Mouse (Mus musculus) liver, embryonic 11.5 days (tissue): ENCODE measurements at regions not wholly inside any gene's neighbourhood (a gene's known extent, or its start where the extent isn't known, plus 50 kb on each side); places are given as distances from the start of the nearest gene placed in this dataset.

Source experiments
- ATAC-seq: fragments of 200-750 bp; cut with Nextera tagmentation; replicated peaks from 2 replicates; pipeline ENCODE4 v1.8.0; 2017; ENCODE audit warnings: moderate number of reproducible peaks, mild to moderate bottlenecking, moderate TSS enrichment, moderate library complexity; ENCODE audit not compliant: low FRiP score
- DNase-seq: peaks from one replicate; pipeline ENCODE4 v3.0.0-alpha.2; 2017; ENCODE audit warnings: low spot score
- H3K27ac ChIP-seq: fragments of 300-500 bp; sonication (generic); 2 replicates; pipeline ENCODE4 v1.5.1; 2014; ENCODE audit warnings: mild to moderate bottlenecking, low read depth, low read length, control low read depth
- H3K27me3 ChIP-seq: fragments of 300-500 bp; sonication (generic); replicated peaks from 2 replicates; pipeline ENCODE4 v1.6.1; 2014; ENCODE audit warnings: low read length, mixed read lengths; ENCODE audit not compliant: control insufficient read depth, insufficient read depth
- H3K36me3 ChIP-seq: fragments of 300-500 bp; sonication (generic); 2 replicates; pipeline ENCODE4 v1.6.1; 2014; ENCODE audit warnings: mild to moderate bottlenecking, low read length, moderate library complexity, mixed read lengths; ENCODE audit not compliant: control insufficient read depth, insufficient read depth
- H3K4me1 ChIP-seq: fragments of 300-500 bp; sonication (generic); replicated peaks from 2 replicates; pipeline ENCODE4 v1.6.1; 2014; ENCODE audit warnings: low read length, mixed read lengths; ENCODE audit not compliant: control insufficient read depth, insufficient read depth
- H3K4me2 ChIP-seq: fragments of 300-500 bp; sonication (generic); 2 replicates; pipeline ENCODE4 v1.6.1; 2014; ENCODE audit warnings: mild to moderate bottlenecking, control low read depth, moderate library complexity
- H3K4me3 ChIP-seq: fragments of 300-500 bp; sonication (generic); 2 replicates; pipeline ENCODE4 v1.5.1; 2014; ENCODE audit warnings: low read depth, low read length, control low read depth
- H3K9ac ChIP-seq: fragments of 300-500 bp; sonication (generic); 2 replicates; pipeline ENCODE4 v1.6.1; 2014; ENCODE audit warnings: low read depth, low read length, control low read depth
- H3K9me3 ChIP-seq: fragments of 300-500 bp; sonication (generic); 2 replicates; pipeline ENCODE4 v1.6.1; 2016; ENCODE audit warnings: low read length, inconsistent platforms, mixed read lengths; ENCODE audit not compliant: control insufficient read depth
- WGBS: fragments of 180-500 bp; shearing (Covaris S2); extraction: QIAGEN DNeasy Blood & Tissue Kit; methylation state at CpG from one replicate; pipeline ENCODE4 v1.1.7; 2014; 5-methylcytosine and 5-hydroxymethylcytosine counted together

DNA sequence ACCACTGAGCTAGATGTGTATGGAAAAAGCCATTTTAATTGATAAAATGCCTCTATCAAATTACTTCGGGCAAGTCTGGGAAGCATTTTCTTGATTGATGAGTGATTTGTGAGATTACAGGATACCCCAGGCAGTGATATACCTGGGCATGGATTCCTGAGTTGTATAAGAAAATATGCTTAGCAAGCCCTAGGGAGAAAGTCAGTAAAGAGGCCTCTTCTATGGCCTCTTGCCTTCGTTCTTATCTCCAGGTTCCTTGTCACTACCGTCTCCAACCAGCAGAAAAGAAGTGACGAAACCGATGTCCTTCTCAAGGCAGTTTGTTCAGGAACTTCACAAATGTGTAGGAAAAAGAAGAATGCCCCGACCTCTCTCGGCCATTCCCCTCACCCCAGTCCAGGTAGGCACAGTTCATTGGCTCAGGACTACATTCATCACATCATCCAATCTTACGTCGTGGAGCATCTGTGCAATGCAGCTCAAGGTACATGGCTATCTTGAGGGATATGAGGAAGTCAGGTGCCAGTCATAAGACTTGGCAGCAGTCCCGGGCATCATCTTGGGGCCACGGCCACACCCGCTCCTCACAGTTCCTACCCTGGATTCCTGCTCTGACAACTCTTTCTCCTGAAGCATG lies 310.2 kb downstream of the Cdh11 start:
- WGBS, result 86% methylated on average over 12 of the region's 12 CpGs
- no peak overlapping the region for H3K27ac ChIP-seq
- no peak overlapping the region for H3K4me3 ChIP-seq
- ATAC-seq, result no peak
- no peaks in the 10 kb centered on the region for H3K36me3 ChIP-seq
- no peak overlapping the region for H3K9ac ChIP-seq
- no peak for DNase-seq
- H3K27me3 ChIP-seq, result no peaks in the 10 kb centered on the region
- no peak overlapping the region for H3K4me2 ChIP-seq
- no peaks in the 10 kb centered on the region for H3K9me3 ChIP-seq
- H3K4me1 ChIP-seq, result no peaks in the 10 kb centered on the region

GRCm38 (mm10) chr8:102474192-102474591 lies 311.2 kb downstream of the Cdh11 start:
- WGBS, result 65% methylated on average over 2 of the region's 2 CpGs
- Histone ChIP-seq H3K4me2 (no peak overlapping the region), H3K36me3 (no peaks in the 10 kb centered on the region), H3K27me3 (no peaks in the 10 kb centered on the region), H3K9me3 (no peaks in the 10 kb centered on the region), H3K4me3 (no peak overlapping the region), H3K27ac (no peak overlapping the region), H3K9ac (no peak overlapping the region), H3K4me1 (no peaks in the 10 kb centered on the region)
- DNase-seq (no peak), ATAC-seq (no peak)

GRCm38 (mm10) chr8:102471352-102471751 lies 314.1 kb downstream of the Cdh11 start:
- 90% methylated on average over 1 of the region's 1 CpGs for WGBS
- no peak for ATAC-seq
- Histone ChIP-seq H3K4me2 (no peak overlapping the region), H3K9me3 (no peaks in the 10 kb centered on the region), H3K36me3 (no peaks in the 10 kb centered on the region), H3K4me3 (no peak overlapping the region), H3K9ac (no peak overlapping the region), H3K4me1 (no peaks in the 10 kb centered on the region), H3K27ac (no peak overlapping the region), H3K27me3 (no peaks in the 10 kb centered on the region)
- no peak for DNase-seq

DNA sequence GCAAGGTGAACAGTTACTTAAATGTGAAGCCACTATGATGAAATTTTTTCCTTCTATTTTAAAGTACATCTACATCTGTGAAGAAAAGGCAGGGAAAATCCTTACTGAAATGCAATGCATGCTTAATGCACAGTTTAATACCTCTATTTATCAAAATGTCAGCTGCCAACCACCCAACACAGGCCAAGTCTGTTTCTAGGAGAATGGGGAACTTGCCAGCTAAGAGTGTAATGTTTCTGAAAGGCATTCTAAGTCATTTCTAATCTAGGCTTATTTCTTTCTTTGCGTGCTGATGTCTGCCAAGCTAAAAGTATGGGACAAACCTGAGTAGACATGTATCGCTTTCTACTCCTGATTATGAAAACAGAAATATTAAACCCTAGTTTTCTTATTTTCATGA lies 322.8 kb downstream of the Cdh11 start:
- H3K36me3 ChIP-seq, result no peaks in the 10 kb centered on the region
- ATAC-seq (no peak), DNase-seq (no peak)
- H3K27me3 ChIP-seq, result no peaks in the 10 kb centered on the region
- no peaks in the 10 kb centered on the region for H3K9me3 ChIP-seq
- H3K4me2 ChIP-seq, result no peak overlapping the region
- WGBS, result 94% methylated on average over 2 of the region's 2 CpGs
- H3K4me1 ChIP-seq, result no peaks in the 10 kb centered on the region
- H3K27ac ChIP-seq, result no peak overlapping the region
- no peak overlapping the region for H3K4me3 ChIP-seq
- no peak overlapping the region for H3K9ac ChIP-seq

DNA sequence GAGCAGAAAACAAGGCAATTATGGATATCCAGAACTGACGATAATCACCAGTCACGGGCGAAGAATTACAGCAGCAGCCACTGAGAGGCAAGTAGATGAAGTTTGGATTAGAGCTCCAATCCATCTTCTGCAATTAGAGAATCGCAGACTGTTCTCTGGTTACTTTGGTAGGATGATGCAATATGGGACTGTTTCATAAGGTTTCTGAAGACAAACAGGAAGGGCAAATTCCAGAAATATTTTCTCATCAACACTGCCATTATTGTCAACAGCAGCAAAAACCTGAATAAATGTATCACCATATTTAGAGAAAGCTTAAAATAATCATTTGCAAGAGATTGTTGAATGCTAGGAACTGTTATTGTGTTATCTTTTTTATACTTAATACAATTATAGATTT lies 342.4 kb downstream of the Cdh11 start:
- 83% methylated on average over 4 of the region's 4 CpGs for WGBS
- no peaks in the 10 kb centered on the region for H3K9me3 ChIP-seq
- H3K9ac ChIP-seq, result no peak overlapping the region
- no peak overlapping the region for H3K27ac ChIP-seq
- no peak overlapping the region for H3K4me3 ChIP-seq
- no peak overlapping the region for H3K4me2 ChIP-seq
- DNase-seq, result no peak
- no peaks in the 10 kb centered on the region for H3K36me3 ChIP-seq
- no peaks in the 10 kb centered on the region for H3K4me1 ChIP-seq
- H3K27me3 ChIP-seq, result no peaks in the 10 kb centered on the region
- no peak for ATAC-seq

DNA sequence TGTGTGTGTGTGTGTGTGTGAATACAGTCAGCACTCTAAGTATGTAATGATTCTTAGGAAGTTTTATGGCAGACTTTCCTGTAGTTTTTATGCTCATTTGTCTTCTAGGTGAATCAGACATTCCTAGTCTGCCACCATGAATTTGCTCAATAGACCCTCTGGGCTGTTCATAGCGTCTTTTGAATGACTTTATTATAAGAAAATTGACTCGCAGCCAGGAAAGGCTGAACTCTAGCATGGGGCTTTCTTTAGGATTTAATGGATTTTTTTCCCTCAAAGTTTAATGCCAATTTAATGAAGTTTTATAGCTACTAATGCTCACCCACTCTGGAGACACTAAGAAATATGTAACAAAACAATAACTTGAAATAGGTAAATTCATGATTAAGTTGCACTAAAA lies 363.6 kb downstream of the Cdh11 start:
- 84% methylated on average over 2 of the region's 2 CpGs for WGBS
- Histone ChIP-seq H3K27ac (no peak overlapping the region), H3K9ac (no peak overlapping the region), H3K4me1 (no peaks in the 10 kb centered on the region), H3K4me2 (no peak overlapping the region), H3K9me3 (no peaks in the 10 kb centered on the region), H3K4me3 (no peak overlapping the region), H3K36me3 (no peaks in the 10 kb centered on the region), H3K27me3 (no peaks in the 10 kb centered on the region)
- ATAC-seq, result no peak
- no peak for DNase-seq

GRCm38 (mm10) chr8:102414931-102415330 lies 370.5 kb downstream of the Cdh11 start:
- Histone ChIP-seq H3K9me3 (no peaks in the 10 kb centered on the region), H3K36me3 (no peaks in the 10 kb centered on the region), H3K4me1 (no peaks in the 10 kb centered on the region), H3K27ac (no peak overlapping the region), H3K9ac (no peak overlapping the region), H3K4me2 (no peak overlapping the region), H3K27me3 (no peaks in the 10 kb centered on the region), H3K4me3 (no peak overlapping the region)
- ATAC-seq (no peak), DNase-seq (no peak)
- 65% methylated on average over 4 of the region's 4 CpGs for WGBS

DNA sequence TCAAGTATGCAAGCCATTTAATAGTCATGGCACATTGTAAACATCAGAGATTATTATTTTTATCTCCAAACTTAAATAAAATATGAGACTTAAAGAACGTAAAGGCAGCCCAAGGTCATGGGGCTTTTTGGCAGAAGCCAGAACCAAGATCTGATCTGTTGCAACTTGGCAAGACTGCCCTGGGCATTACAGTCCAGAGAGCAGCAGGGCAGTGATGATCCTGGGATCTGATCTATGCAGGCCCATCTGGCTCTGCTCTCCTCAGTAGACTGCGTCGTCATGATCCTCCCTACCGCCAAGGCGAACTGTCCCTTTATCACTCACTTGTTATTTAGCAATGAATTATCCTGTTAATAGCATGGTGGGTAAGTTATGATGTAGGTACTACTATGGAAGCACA lies 372.0 kb downstream of the Cdh11 start:
- H3K4me3 ChIP-seq, result no peak overlapping the region
- H3K36me3 ChIP-seq, result no peaks in the 10 kb centered on the region
- no peaks in the 10 kb centered on the region for H3K4me1 ChIP-seq
- H3K27ac ChIP-seq, result no peak overlapping the region
- no peak for DNase-seq
- H3K27me3 ChIP-seq, result no peaks in the 10 kb centered on the region
- no peak for ATAC-seq
- 88% methylated on average over 5 of the region's 5 CpGs for WGBS
- H3K9ac ChIP-seq, result no peak overlapping the region
- no peaks in the 10 kb centered on the region for H3K9me3 ChIP-seq
- no peak overlapping the region for H3K4me2 ChIP-seq

DNA sequence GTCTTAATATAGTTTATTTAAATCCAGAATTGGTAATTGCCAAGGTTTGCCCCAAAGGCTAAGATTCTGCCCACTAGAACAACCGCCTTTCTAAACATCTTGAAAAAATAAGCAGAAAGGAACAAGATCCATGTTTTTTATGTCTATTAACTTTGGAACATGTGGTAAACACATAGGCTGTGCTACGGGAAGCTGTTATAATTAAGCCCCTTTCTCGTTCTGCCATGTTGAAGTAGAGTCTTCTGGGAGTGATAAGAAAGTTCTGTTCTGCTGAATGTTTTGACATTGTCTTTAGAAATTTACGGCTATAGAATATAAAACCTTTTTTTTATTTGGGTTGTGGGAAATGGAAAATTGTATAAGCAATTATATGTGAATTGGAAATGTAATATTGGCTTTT lies 397.9 kb downstream of the Cdh11 start:
- Histone ChIP-seq H3K9me3 (no peaks in the 10 kb centered on the region), H3K27me3 (no peaks in the 10 kb centered on the region), H3K27ac (no peak overlapping the region), H3K36me3 (no peaks in the 10 kb centered on the region), H3K4me2 (no peak overlapping the region), H3K9ac (no peak overlapping the region), H3K4me3 (no peak overlapping the region), H3K4me1 (no peaks in the 10 kb centered on the region)
- 84% methylated on average over 4 of the region's 4 CpGs for WGBS
- DNase-seq (no peak), ATAC-seq (no peak)
